Mouse (Mus musculus): ENCODE data around the gene Hfe2. TPM values are rescaled to one million over a fixed set of nuclear protein-coding genes. Genes with fewer than 3 reads are reported as not detected.
A peak's percentile ranks its signal among the peaks of the same experiment; 100 is the strongest.

Hfe2 gene
- total and polyA plus RNA-seq, 2 experiments from 2014 or later, result 0.78 to 2.1 TPM

- DNase-seq (ENCODE audit: low spot score), result no peak
- Histone ChIP-seq H3K36me3 (ENCODE audit: insufficient read depth, low read length) (peaks cover 15% of the 10 kb centered on the region), H3K4me1 (ENCODE audit: insufficient read depth, low read length) (peaks cover 13% of the 10 kb centered on the region; the same call in 1 of the 2 replicates), H3K4me3 (ENCODE audit: low read length) (peak overlapping the region; percentile 73), H3K27me3 (ENCODE audit: insufficient read depth, low read length) (no peaks in the 10 kb centered on the region), H3K9me3 (ENCODE audit: low read length) (no peaks in the 10 kb centered on the region), H3K9ac (replicated peaks; ENCODE audit: low read length) (0 out of 2 replicates have a peak overlapping the region, but pooled peaks have one; percentile 1), H3K27ac (no peak overlapping the region), H3K4me2 (ENCODE audit: low read depth, low read length) (peak overlapping the region; percentile 85)
- WGBS, result 76% methylated on average over 9 of the region's 9 CpGs
- no peak for ATAC-seq
- no peak for TF ChIP-seq CTCF (IDR thresholded peaks at IDR 0.05; ENCODE audit: low read depth)
Measured at GRCm38 (mm10) chr3:96560881-96561668, 36.1 kb downstream of the Hfe2 start.

GRCm38 (mm10) chr3:96561946-96562681, 37.1 kb downstream of the Hfe2 start:
- Histone ChIP-seq H3K9ac (replicated peaks; ENCODE audit: low read length) (no peak overlapping the region), H3K27ac (no peak overlapping the region), H3K36me3 (ENCODE audit: insufficient read depth, low read length) (peaks cover 15% of the 10 kb centered on the region), H3K4me1 (ENCODE audit: insufficient read depth, low read length) (0 out of 2 replicates have a peak, but pooled peaks cover 8% of the 10 kb centered on the region), H3K4me3 (ENCODE audit: low read length) (no peak overlapping the region), H3K27me3 (ENCODE audit: insufficient read depth, low read length) (no peaks in the 10 kb centered on the region), H3K4me2 (ENCODE audit: low read depth, low read length) (peak overlapping the region; percentile 85; the same call in 1 of the 2 replicates), H3K9me3 (ENCODE audit: low read length) (no peaks in the 10 kb centered on the region)
- TF ChIP-seq CTCF (IDR thresholded peaks at IDR 0.05; ENCODE audit: low read depth), result no peak
- DNase-seq (ENCODE audit: low spot score) (no peak), ATAC-seq (no peak)
- WGBS, result 48% methylated on average over 10 of the region's 10 CpGs

- WGBS, result 97% methylated on average over 8 of the region's 8 CpGs
Measured at GRCm38 (mm10) chr3:96563267-96563666, 38.3 kb downstream of the Hfe2 start.

GRCm38 (mm10) chr3:96563911-96564632, 39.1 kb downstream of the Hfe2 start:
- Histone ChIP-seq H3K9ac (replicated peaks; ENCODE audit: low read length) (no peak overlapping the region), H3K9me3 (ENCODE audit: low read length) (no peaks in the 10 kb centered on the region), H3K4me3 (ENCODE audit: low read length) (no peak overlapping the region), H3K4me2 (ENCODE audit: low read depth, low read length) (no peak overlapping the region), H3K36me3 (ENCODE audit: insufficient read depth, low read length) (peaks cover 15% of the 10 kb centered on the region), H3K27ac (peak overlapping the region; percentile 51; the same call in 1 of the 2 replicates), H3K4me1 (ENCODE audit: insufficient read depth, low read length) (0 out of 2 replicates have a peak, but pooled peaks cover 7% of the 10 kb centered on the region), H3K27me3 (ENCODE audit: insufficient read depth, low read length) (no peaks in the 10 kb centered on the region)
- ATAC-seq (no peak), DNase-seq (ENCODE audit: low spot score) (no peak)
- 66% methylated on average over 10 of the region's 10 CpGs for WGBS
- TF ChIP-seq CTCF (IDR thresholded peaks at IDR 0.05; ENCODE audit: low read depth), result no peak

More at GRCm38 (mm10) chr3:96563267-96563666, 38.3 kb downstream of the Hfe2 start:
- no peaks in the 10 kb centered on the region for H3K27me3 ChIP-seq (ENCODE audit: insufficient read depth, low read length)
- H3K27ac ChIP-seq, result no peak overlapping the region; the same call in 1 of the 2 replicates
- H3K4me3 ChIP-seq (ENCODE audit: low read length), result no peak overlapping the region
- H3K4me1 ChIP-seq (ENCODE audit: insufficient read depth, low read length), result 0 out of 2 replicates have a peak, but pooled peaks cover 7% of the 10 kb centered on the region
- H3K9ac ChIP-seq (replicated peaks; ENCODE audit: low read length), result no peak overlapping the region
- TF ChIP-seq CTCF (IDR thresholded peaks at IDR 0.05; ENCODE audit: low read depth), result no peak
- DNase-seq (ENCODE audit: low spot score) (no peak), ATAC-seq (no peak)
- H3K9me3 ChIP-seq (ENCODE audit: low read length), result no peaks in the 10 kb centered on the region
- H3K4me2 ChIP-seq (ENCODE audit: low read depth, low read length), result no peak overlapping the region
- H3K36me3 ChIP-seq (ENCODE audit: insufficient read depth, low read length), result peaks cover 15% of the 10 kb centered on the region

- no peak for TF ChIP-seq CTCF (IDR thresholded peaks at IDR 0.05; ENCODE audit: low read depth)
- Histone ChIP-seq H3K27ac (peak overlapping the region; percentile 51; the same call in 1 of the 2 replicates), H3K9me3 (ENCODE audit: low read length) (no peaks in the 10 kb centered on the region), H3K4me3 (ENCODE audit: low read length) (no peak overlapping the region), H3K36me3 (ENCODE audit: insufficient read depth, low read length) (peaks cover 15% of the 10 kb centered on the region), H3K4me2 (ENCODE audit: low read depth, low read length) (no peak overlapping the region), H3K27me3 (ENCODE audit: insufficient read depth, low read length) (no peaks in the 10 kb centered on the region), H3K4me1 (ENCODE audit: insufficient read depth, low read length) (0 out of 2 replicates have a peak, but pooled peaks cover 7% of the 10 kb centered on the region), H3K9ac (replicated peaks; ENCODE audit: low read length) (no peak overlapping the region)
- 69% methylated on average over 7 of the region's 7 CpGs for WGBS
- ATAC-seq (no peak), DNase-seq (ENCODE audit: low spot score) (no peak)
Measured at GRCm38 (mm10) chr3:96564633-96565032, 39.7 kb downstream of the Hfe2 start.

- ATAC-seq, result no peak
- H3K4me2 ChIP-seq (ENCODE audit: low read depth, low read length), result no peak overlapping the region
- H3K4me3 ChIP-seq (ENCODE audit: low read length), result no peak overlapping the region
- no peak overlapping the region for H3K9ac ChIP-seq (replicated peaks; ENCODE audit: low read length)
- no peaks in the 10 kb centered on the region for H3K9me3 ChIP-seq (ENCODE audit: low read length)
- no peak for TF ChIP-seq CTCF (IDR thresholded peaks at IDR 0.05; ENCODE audit: low read depth)
- H3K27ac ChIP-seq, result no peak overlapping the region
- DNase-seq (ENCODE audit: low spot score), result no peak
- H3K27me3 ChIP-seq (ENCODE audit: insufficient read depth, low read length), result no peaks in the 10 kb centered on the region
- H3K36me3 ChIP-seq (ENCODE audit: insufficient read depth, low read length), result peaks cover 13% of the 10 kb centered on the region
- 0 out of 2 replicates have a peak, but pooled peaks cover 3% of the 10 kb centered on the region for H3K4me1 ChIP-seq (ENCODE audit: insufficient read depth, low read length)
- 92% methylated on average over 3 of the region's 3 CpGs for WGBS
Measured at GRCm38 (mm10) chr3:96565105-96565504, 40.1 kb downstream of the Hfe2 start.

Data from hindbrain, postnatal 0 days (tissue).